Mouse (Mus musculus) ES-CJ7 (cell line): Measurements from ENCODE around the gene Glyatl3.
A peak's percentile ranks its signal among the peaks of the same experiment; 100 is the strongest.

Source experiments
- DNase-seq: peaks from one replicate; pipeline ENCODE4 v3.0.0; 2011; ENCODE audit warnings: low read depth, low spot score

Gene Glyatl3

GRCm38 (mm10) chr17:40914250-40914649 lies at the start of gene Glyatl3:
TSS of gene Glyatl3 (minus strand) at chr17:40914350.
- DNase-seq = no peak

GRCm38 (mm10) chr17:40948518-40948917 lies 34.4 kb upstream of the Glyatl3 start:
- no peak for DNase-seq

- peak; percentile 98 for DNase-seq
Measured at GRCm38 (mm10) chr17:40934420-40935231, 20.5 kb upstream of the Glyatl3 start, which contains the start of the genes Mut and Cenpq. TSS of gene Mut (plus strand) at chr17:40934685. TSS of gene Cenpq (minus strand) at chr17:40935047.

GRCm38 (mm10) chr17:40933985-40934384 lies 19.8 kb upstream of the Glyatl3 start:
- peak; percentile 14 for DNase-seq

GRCm38 (mm10) chr17:40915499-40915898 lies 1.3 kb upstream of the Glyatl3 start:
- DNase-seq = no peak

GRCm38 (mm10) chr17:40904721-40905154 lies 9.4 kb downstream of the Glyatl3 start:
- DNase-seq = peak; percentile 55

GRCm38 (mm10) chr17:40904056-40904597 lies 10.0 kb downstream of the Glyatl3 start:
- DNase-seq = peak; percentile 64

- DNase-seq = no peak
Measured at GRCm38 (mm10) chr17:40903345-40903744, 10.8 kb downstream of the Glyatl3 start.

- DNase-seq = peak; percentile 87
Measured at GRCm38 (mm10) chr17:40899783-40900363, 14.3 kb downstream of the Glyatl3 start.

GRCm38 (mm10) chr17:40896863-40897262 lies 17.3 kb downstream of the Glyatl3 start:
- peak; percentile 47 for DNase-seq

- no peak for DNase-seq
Measured at GRCm38 (mm10) chr17:40887849-40888536, 26.2 kb downstream of the Glyatl3 start.

- DNase-seq = no peak
Measured at GRCm38 (mm10) chr17:40885155-40885554, 29.0 kb downstream of the Glyatl3 start.

GRCm38 (mm10) chr17:40882172-40882571 lies 32.0 kb downstream of the Glyatl3 start:
- DNase-seq = no peak

- DNase-seq = peak; percentile 33
Measured at GRCm38 (mm10) chr17:40879924-40880691, 34.0 kb downstream of the Glyatl3 start, which contains the start of gene 9130008F23Rik. TSS of gene 9130008F23Rik (minus strand) at chr17:40880559.

GRCm38 (mm10) chr17:40879528-40879923 lies 34.6 kb downstream of the Glyatl3 start:
- no peak for DNase-seq

GRCm38 (mm10) chr17:40877741-40878140 lies 36.4 kb downstream of the Glyatl3 start:
- DNase-seq = no peak

GRCm38 (mm10) chr17:40875568-40875967 lies 38.6 kb downstream of the Glyatl3 start:
- DNase-seq = no peak

GRCm38 (mm10) chr17:40874701-40875100 lies 39.4 kb downstream of the Glyatl3 start:
- no peak for DNase-seq

- no peak for DNase-seq
Measured at GRCm38 (mm10) chr17:40873582-40874011, 40.6 kb downstream of the Glyatl3 start.

- DNase-seq = no peak
Measured at GRCm38 (mm10) chr17:40872626-40873025, 41.5 kb downstream of the Glyatl3 start.
